Mouse (Mus musculus) ES-CJ7 (cell line): ENCODE data around the gene Fam160b1.

Experiments
- DNase-seq: peaks from one replicate; pipeline ENCODE4 v3.0.0; 2011; ENCODE audit warnings: low read depth, low spot score

The Fam160b1 gene

DNA sequence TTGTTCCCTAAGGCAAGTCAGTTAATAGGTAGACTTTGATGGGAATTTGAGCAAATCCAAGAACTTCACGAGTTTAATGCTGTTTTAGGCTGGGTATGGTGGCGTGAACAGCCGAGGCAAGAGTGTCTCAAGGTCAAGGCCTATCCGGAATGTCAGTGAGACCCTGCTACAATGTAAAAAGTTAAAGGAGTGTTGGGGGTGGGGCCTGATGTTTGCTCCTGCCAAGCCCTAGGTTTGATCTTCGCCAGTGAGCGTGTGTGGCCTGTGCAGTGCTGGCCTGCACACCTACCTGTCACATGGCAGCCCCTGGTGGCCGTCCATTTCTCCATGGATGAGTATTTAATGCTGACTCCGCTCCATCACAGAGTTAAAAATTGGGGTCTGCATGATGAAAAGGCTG lies 5.5 kb downstream of the Fam160b1 start:
- peak; percentile 80 for DNase-seq

DNA sequence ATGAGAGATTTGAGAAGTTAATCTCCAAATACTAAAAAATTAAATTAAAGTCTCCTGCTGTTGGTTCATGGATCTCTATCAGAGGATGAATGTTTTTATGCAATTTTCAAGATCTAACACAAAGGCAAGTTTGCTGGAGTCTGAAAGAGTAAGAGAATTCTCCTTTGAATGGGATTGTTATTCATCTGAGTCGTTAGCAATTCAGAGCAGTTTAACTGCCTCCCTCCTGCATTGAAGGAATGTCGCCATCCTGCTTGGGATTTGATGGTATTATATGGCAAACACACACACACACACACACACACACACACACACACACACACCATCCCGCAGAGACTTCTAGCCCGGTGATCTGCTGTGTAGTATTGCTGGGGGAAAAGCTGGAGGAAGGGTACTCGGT lies 6.1 kb downstream of the Fam160b1 start:
- DNase-seq, result peak; percentile 59

DNA sequence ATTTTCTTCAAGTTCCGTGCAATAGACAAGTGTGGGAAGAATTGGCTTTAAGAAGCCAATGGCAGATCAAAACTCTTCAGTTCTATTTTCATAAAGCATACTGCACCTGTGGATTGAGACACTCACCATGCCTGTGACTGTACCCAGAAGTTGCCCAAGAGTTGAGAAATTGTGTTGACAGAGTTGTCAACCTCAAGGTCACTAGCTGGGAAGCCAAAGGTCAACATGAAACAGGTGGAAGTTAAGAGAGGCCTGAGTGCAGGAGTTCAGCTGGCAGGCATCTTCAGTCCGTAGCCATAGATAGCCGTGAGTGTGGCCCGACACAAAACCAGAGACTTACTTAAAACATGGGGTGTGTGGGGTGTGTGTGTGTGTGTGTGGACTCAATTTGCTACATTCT lies 6.7 kb downstream of the Fam160b1 start:
- DNase-seq, result peak; percentile 22

DNA sequence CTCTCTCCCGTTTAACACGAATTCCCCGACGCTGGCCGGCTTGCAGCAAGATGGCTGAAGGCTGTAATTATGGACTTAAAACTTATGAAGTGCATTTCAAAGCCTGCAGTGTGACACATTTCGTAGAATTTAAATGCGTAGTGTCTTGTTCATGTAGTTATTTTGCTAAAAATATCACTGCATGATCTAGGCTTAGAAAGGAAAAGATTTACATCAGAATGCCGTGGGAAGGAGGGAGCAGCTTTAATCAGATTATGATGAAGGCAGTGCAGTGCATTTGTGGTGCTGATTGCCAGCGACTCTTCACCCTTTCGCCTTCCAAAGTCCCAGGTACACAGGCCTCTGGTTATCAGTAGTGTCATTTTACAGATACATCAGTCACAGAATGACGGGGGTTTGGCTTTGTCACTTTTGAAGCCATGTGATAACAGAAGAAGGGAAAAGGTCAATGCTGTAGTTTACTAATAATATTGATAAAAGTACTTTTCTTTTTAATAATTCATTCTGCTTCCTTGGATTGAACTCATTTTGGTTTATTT lies 7.4 kb downstream of the Fam160b1 start:
- DNase-seq, result no peak

DNA sequence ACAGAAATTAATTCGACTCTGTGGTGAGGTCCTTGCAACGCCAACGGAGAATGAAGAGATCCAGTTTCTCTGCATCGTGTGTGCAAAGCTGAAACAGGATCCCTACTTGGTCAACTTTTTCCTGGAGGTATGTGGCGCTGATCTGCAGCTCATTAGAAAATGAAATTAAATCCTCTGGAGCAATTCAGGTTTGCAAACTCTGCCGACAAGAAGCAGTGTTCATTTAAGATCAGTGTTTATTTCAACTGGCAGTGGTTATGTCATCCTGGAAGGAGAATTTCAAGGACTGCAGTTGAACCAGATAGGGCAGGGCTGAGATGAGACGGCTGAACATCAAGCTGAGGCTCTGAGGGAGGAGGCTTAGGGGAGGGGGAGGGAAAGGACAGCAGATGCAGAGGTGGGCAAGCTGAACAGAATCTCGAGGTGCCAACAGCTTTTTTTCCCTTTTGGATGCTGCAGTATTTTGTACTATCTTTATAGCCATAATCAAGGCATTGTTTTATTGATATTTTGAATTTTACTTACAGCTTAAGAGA lies 12.9 kb downstream of the Fam160b1 start:
- no peak for DNase-seq

DNA sequence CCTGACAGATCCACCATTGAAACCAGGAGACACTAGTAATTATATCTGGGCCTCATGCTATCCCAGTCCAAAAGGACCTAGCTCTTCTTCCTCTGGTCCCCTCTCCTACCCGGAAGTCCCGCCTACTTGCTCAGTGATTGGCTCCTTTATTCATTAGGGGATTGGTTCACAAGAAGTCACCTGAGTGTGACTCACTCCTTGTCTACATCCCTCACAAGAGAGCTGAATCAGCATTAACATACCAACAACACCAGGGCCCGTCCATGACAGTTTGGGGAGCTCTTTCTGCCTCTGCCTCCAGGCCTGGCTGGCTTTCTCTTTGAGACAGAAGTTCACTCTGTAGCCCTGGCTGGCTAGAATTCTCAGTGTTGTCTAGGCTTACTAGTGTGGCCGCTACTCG lies 14.7 kb downstream of the Fam160b1 start:
- DNase-seq, result peak; percentile 82

DNA sequence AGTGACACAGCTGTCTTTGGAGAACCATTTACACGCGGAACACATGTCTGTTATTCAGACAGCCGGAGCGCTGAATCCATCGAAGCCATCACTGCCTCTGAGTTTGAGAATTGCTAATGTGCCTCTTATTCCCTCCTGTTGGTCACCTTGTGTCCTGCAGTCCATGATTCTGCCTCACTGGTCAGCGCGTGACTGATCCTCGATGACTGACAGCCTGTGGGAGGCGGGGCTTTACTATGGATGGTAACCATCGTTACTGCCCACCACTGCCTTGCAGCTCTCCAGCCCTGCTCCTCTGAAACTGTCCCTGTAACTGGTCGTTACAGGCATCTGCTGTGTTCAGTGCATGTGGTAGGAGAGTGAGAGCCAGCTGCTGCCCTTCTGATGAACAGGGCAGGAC lies 15.3 kb downstream of the Fam160b1 start:
- DNase-seq, result peak; percentile 11

DNA sequence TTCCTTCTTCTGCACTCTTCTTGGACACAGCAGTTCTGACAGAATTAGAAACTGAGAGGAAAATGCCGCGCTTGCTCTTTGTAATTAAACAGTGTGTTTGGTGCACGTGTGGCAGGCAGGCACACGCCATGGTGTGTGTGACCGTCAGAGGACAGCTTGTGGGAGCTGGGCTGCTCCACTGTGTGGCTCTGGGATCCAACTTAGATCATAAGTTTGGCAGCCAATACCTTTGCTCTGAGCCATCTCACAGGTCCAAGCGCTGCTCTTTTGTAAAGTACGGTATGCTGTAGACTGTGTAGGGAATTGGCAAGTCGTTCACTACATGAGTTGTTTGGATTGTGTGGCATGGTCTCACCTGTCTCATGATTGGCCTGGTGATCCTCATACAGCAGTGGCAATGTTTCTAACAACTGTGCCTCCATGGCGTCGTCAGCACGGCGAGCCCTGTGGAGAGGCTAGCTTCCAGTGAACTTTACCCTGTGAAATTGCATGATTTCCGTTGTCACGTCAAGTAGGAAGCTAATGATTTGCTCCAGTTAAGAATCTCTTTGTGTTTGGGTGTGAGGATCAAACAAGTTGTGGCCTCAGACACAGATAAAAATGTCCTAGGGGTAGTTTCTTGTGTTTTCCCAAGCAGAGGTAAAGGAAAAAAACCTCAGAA lies 16.7 kb downstream of the Fam160b1 start:
- DNase-seq, result no peak

DNA sequence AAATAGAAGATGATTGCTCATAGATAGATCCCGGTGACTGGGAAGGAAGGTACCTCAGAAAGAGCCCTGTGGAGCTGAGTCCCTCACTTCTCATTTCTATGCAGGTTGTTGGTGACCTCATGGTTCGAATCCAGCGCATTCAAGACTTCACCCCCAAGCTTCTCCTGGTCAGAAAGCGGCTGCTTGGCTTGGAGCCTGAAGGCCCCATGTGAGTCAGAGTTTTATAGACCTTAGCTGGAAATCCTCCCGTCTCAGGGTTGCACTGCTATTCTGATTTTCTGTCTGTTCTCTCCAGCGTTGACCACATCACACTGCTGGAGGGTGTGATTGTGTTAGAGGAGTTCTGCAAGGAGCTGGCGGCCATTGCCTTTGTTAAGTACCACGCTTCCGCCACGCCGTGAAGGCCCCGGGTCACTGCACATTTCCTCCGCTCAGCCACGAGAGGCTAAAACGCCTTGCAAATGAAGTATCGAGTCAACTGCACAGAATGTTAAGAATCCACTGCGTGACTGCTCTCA lies 25.8 kb downstream of the Fam160b1 start:
- DNase-seq, result no peak

DNA sequence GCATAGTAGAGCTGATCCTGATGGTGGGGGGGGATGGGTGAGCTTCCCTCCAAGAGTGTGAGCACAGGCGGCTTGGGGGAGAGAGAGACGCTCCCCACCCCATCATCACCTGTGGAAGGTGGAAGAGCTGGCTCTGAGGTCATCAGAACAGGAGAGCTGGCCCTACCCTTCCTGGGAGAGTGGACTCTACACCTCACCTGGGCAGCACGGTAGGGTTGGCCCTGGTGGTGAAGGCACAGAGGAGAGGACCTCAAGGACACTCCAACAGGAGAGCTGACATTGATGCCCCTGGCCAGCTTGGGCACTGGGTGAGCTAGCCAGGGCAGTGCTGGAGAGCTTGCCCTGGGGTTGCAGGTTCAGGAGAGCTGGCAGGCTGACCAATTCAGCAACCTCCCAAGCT lies 31.1 kb downstream of the Fam160b1 start:
- no peak for DNase-seq

DNA sequence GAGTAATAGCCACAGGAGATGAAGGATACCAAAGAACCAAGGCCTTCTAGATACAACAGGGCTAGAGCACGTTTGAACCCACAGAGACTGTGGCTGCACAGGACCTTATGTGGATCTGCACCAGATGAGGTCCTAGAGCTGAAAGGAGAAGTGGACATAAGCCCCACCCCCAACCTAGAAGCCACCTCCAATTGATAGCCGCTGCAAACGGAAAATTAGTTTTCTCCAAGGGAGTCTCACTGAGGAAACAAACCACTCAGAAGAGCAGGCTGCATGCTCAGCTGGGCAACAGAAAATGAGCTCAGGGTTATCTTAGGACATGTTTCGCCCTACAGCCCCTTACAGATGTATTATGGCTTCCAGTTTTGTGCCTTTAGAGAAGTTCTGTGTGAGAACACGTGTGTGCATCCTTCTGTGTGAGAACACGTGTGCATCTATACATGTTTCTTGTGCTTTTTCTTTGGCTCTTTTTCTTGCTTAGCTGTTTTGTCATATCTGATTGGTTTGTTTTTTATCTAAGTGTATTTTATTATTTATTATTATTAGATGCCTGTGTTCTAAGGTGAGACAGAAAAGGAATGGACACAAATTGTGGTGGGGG lies 33.0 kb downstream of the Fam160b1 start:
- DNase-seq, result no peak

DNA sequence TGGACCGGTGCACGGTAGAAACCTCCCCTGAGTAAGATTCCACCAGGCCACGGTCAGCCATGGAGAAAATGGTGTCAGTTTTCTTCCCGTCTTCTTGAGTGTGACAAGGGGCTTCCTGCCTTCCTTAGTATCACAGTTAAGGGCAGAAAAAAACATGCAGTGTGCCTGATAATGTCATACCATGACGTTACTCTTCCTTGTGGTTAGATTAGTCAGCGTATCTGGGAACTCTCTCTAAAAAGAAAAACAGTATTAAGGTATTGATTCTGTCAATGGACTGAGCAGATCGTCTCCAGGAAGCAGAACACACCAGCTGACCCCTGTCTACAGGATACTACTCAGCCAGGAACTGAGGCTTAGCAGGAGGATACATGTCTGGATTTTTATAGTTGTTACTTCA lies 36.1 kb downstream of the Fam160b1 start:
- no peak for DNase-seq

DNA sequence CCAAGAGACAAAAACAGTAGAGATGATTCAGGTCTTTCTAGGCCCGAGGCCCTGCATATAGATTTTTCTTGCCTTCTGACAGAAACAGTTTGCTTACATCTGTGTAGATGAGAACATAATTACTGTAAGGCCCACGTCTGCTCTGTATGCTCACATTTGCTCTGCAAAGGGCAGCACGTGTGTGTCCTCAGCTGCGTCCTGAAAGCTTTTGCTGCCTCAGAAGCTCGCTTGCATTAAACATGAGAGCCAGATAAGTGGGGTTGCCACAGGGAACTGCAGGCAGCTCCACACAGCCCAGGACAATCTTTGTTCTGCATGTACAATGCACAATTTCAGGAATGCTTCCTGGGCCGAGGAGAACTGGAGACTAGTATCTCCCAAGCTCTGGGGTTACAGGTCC lies 41.9 kb downstream of the Fam160b1 start:
- DNase-seq, result no peak

DNA sequence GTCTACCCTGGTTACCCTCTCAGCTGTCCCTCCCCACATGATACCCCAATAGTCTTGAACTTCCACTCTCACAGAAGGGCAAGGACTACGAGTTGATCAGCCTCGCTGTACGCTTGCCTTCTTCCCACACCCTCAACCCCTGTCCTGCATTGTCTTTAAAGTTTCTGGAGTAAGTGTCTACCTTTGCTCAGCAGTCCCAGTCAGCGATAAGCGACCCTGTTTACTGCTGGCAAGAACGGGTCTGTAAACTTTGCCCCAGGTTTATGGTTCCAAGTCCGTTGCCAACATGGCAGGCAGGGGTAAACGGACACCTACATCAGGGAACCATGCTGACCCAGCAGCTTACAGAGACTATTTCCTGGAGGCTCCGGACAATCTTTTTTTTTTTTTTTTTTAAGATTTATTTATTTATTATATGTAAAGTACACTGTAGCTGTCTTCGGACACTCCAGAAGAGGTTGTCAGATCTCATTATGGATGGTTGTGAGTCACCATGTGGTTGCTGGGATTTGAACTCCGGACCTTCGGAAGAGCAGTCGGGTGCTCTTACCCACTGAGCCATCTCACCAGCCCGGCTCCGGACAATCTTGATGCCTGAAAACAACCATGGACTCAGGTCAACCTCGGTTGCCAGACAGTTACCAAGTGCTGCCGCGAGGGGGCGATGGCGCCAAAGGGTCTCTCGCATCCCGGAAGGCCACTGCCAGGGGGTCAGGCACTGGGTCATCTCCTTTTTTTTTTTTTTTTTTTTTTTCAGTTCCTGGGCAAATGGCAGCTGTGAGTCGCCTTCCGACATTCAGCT lies 43.4 kb downstream of the Fam160b1 start:
- DNase-seq, result peak; percentile 77

DNA sequence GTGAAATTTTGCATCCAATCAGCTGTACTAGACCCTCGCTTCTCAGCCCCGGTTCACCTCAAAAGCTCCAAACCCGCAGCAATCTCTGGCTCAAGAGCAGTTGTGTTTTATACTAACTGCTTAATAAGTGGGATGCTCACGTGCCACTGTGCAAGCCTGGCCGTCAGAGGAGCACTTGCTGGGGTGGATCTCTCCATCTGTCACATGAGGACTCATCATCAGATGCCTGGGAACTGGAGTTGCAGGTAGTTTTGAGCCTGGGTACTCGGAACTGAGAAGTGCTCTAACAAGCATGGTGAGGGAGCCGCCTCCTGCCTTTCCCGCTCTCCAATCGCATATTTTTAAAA lies 44.0 kb downstream of the Fam160b1 start:
- peak; percentile 25 for DNase-seq

DNA sequence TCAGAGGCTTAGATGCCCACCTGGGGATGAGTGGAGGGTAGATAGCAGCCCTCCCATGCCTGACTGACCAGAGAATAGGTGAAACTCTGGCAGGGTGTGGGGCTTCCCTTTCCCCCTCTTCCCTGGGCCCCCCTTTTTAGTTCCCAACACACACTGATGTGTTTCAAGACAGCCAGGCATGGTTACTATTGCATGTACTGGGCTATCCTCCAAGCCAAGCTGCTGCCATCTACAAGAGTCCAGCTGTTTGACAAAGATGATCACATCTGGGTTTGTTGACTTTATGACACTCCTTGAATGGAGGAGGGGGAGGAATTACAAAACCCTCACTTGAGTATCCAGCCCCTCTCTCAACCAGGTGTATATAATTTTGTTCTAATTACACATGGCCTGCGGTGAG lies 47.5 kb downstream of the Fam160b1 start:
- DNase-seq, result no peak

DNA sequence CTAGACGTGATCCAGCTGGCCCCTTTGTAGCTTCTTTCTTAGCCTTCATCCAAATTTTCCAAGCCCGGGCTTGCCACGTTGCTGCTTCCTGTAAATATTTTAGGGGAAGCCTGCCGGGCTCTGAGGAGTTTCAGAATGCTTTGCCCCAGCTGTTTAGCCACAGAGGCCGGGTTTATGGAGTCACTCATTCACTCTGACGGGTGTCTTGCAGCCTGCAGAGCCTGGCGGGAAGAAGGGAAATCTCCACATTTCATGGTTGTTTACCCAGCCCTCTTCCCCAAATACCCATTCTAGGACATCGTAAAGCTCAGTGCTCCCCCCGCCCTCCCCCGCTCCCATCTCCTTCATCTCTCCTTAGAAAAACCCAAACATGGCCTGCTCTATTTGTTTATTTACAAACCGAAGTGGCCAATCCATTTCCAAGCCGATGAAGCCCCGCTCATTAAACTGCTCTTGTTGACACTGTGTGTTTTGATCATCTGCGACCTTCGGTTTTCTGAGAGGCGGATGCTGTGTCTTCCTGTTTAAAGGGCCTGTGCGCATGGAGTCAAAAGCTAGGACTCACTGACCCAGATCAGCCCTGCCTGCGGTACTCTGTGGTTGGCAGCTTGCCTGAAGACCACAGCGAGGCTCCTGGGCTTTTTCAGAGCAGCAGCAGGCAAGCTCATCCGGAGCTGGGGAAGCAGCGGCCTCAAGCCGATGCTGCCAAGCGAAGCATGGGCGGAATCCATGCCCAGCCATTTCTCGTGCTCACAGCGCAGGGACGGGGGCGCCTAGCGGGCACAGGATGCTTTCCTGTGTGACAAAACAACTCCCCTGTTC lies 51.1 kb downstream of the Fam160b1 start:
- DNase-seq, result peak; percentile 30

DNA sequence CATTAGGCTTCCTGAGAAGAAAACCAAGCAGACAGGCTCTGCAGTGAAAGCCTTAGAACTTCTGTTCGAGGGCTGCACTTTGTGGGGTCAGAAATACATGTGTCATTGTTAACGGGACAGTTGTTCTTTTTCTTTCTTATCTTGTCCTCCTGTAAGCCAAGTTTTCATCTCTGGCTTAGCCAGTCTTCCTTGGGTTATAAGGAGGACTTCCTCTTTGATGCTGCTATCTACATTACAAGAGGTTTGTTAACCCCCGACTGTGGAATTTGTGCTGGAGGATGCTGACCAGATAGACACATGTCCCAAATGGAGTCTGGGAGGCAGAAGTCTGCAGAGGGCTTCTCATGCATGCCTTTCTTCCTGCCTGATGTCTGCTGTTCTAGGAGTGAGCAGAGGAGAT lies 52.7 kb downstream of the Fam160b1 start:
- DNase-seq, result no peak

DNA sequence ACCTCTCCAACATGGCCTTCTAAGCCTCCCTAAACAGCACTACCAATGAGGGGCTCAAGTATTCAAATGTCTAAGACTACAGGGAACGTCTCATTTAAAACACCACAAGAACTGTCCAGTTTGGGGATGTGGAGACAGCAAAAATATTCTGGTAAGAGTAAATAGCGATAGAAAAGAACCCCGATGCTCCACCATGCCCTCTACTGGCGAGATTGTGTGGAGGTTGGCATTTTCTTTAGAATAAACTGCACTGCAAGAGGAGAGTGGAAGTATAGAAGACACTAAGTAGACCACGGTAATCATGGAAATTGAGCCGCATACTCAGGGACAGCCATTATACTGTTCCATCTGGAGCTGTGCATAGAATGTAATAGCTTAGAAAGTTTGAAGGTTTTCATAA lies 53.4 kb downstream of the Fam160b1 start:
- DNase-seq, result peak; percentile 21

DNA sequence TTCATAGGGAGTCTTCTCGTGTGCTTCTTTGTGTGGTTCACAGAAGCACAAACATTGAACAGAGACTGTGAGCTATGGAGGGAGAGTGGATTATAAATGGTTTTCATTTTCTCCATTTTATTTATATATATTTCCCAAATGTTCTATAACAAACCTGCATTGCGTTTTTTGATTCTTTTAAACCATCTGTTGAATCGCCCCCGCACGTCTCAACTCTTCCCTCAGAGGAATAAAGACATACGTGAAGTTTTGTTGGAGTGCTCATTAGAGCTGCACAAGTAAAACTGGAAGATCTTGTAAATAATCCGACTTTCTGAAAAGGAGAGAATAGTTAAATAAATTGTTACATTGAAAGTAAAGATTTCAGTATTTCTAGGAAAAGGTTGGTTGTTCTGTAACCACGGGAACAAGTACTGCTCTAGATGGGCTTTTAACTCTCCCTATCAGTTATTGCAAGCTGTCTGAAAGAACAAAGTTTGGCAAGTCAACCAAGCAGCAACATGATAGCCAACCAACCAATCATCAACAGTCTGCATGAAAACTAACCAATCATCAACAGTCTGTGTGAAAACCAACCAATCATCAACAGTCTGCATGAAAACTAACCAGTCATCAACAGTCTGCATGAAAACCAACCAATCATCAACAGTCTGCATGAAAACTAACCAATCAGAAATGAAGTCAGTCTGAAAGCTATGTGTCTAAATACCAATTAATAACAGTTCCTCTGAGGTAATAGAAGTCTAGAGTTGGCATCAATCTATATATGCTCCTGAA lies 54.7 kb downstream of the Fam160b1 start:
- peak; percentile 20 for DNase-seq
